Mouse (Mus musculus) splenic B cell, adult 2 months (primary cell): ENCODE results near the gene Erg.

Experiments
- DNase-seq: peaks from one replicate; pipeline ENCODE4 v3.0.0-alpha.2; 2011; ENCODE audit warnings: low read depth, low spot score
- H3K27me3 ChIP-seq: 2 replicates; pipeline ENCODE4 v1.6.1; 2012; ENCODE audit warnings: mild to moderate bottlenecking, low read length, moderate library complexity, mixed read lengths; ENCODE audit not compliant: control insufficient read depth, poor library complexity, insufficient read depth, severe bottlenecking
- H3K36me3 ChIP-seq: 2 replicates; pipeline ENCODE4 v1.6.1; 2012; ENCODE audit warnings: mild to moderate bottlenecking, low read length, moderate library complexity, mixed read lengths; ENCODE audit not compliant: control insufficient read depth, poor library complexity, insufficient read depth, severe bottlenecking

Erg gene

GRCm38 (mm10) chr16:95360940-95361489, 225.4 kb downstream of the Erg start:
- H3K27me3 ChIP-seq: no peaks in the 10 kb centered on the region
- no peaks in the 10 kb centered on the region for H3K36me3 ChIP-seq
- no peak for DNase-seq

- H3K27me3 ChIP-seq: no peaks in the 10 kb centered on the region
- H3K36me3 ChIP-seq: no peaks in the 10 kb centered on the region
- peak; percentile 77 for DNase-seq
These were observed 226.1 kb downstream of the Erg start for GRCm38 (mm10) chr16:95360214-95360850.

GRCm38 (mm10) chr16:95356962-95357955, 229.1 kb downstream of the Erg start:
- no peak for DNase-seq
- H3K27me3 ChIP-seq: no peaks in the 10 kb centered on the region

GRCm38 (mm10) chr16:95353838-95354237, 232.6 kb downstream of the Erg start:
- Histone ChIP-seq H3K36me3 (no peaks in the 10 kb centered on the region), H3K27me3 (no peaks in the 10 kb centered on the region)
- DNase-seq: no peak

More at GRCm38 (mm10) chr16:95356962-95357955, 229.1 kb downstream of the Erg start:
- no peaks in the 10 kb centered on the region for H3K36me3 ChIP-seq

GRCm38 (mm10) chr16:95352266-95352665, 234.1 kb downstream of the Erg start:
- Histone ChIP-seq H3K27me3 (no peaks in the 10 kb centered on the region), H3K36me3 (no peaks in the 10 kb centered on the region)
- no peak for DNase-seq

- DNase-seq: peak; percentile 63
- Histone ChIP-seq H3K27me3 (no peaks in the 10 kb centered on the region), H3K36me3 (no peaks in the 10 kb centered on the region)
These were observed 235.9 kb downstream of the Erg start for GRCm38 (mm10) chr16:95350499-95350898.

- H3K27me3 ChIP-seq: no peaks in the 10 kb centered on the region
- DNase-seq: no peak
- H3K36me3 ChIP-seq: no peaks in the 10 kb centered on the region
These were observed 236.6 kb downstream of the Erg start for GRCm38 (mm10) chr16:95349745-95350144.

- H3K36me3 ChIP-seq: no peaks in the 10 kb centered on the region
- DNase-seq: no peak
- no peaks in the 10 kb centered on the region for H3K27me3 ChIP-seq
These were observed 237.0 kb downstream of the Erg start for GRCm38 (mm10) chr16:95349344-95349743.

GRCm38 (mm10) chr16:95348555-95348954, 237.8 kb downstream of the Erg start:
- no peak for DNase-seq
- no peaks in the 10 kb centered on the region for H3K36me3 ChIP-seq
- H3K27me3 ChIP-seq: no peaks in the 10 kb centered on the region

- DNase-seq: no peak
- Histone ChIP-seq H3K36me3 (no peaks in the 10 kb centered on the region), H3K27me3 (no peaks in the 10 kb centered on the region)
These were observed 239.2 kb downstream of the Erg start for GRCm38 (mm10) chr16:95347202-95347601.

- DNase-seq: peak; percentile 81
- Histone ChIP-seq H3K27me3 (no peaks in the 10 kb centered on the region), H3K36me3 (no peaks in the 10 kb centered on the region)
These were observed 240.5 kb downstream of the Erg start for GRCm38 (mm10) chr16:95345882-95346281.

- Histone ChIP-seq H3K27me3 (no peaks in the 10 kb centered on the region), H3K36me3 (no peaks in the 10 kb centered on the region)
- DNase-seq: no peak
These were observed 241.4 kb downstream of the Erg start for GRCm38 (mm10) chr16:95344961-95345360.

GRCm38 (mm10) chr16:95342030-95342429, 244.4 kb downstream of the Erg start:
- DNase-seq: no peak
- H3K36me3 ChIP-seq: no peaks in the 10 kb centered on the region
- no peaks in the 10 kb centered on the region for H3K27me3 ChIP-seq

- Histone ChIP-seq H3K36me3 (no peaks in the 10 kb centered on the region), H3K27me3 (no peaks in the 10 kb centered on the region)
- DNase-seq: peak; percentile 66
These were observed 245.3 kb downstream of the Erg start for GRCm38 (mm10) chr16:95340885-95341791.
